Mouse (Mus musculus): ENCODE results near the gene Senp6. TPM values are rescaled to one million over a fixed set of nuclear protein-coding genes. Genes with fewer than 3 reads are reported as not detected.

Senp6 gene
- total RNA-seq, 2 experiments from 2014 or later: 104 to 112 TPM

Other genes starting within 250 kb of the Senp6 start
- gene Filip1, start 54.1 kb upstream of the Senp6 start, total RNA-seq (2021): 10 to 100 TPM; 15.2 to 22.7 TPM
- 10 to 100 TPM; 55.8 to 67.1 TPM for gene Myo6, start 98.1 kb downstream of the Senp6 start, total RNA-seq (2021)

Measured in left cerebral cortex, postnatal 25 days (tissue).